Mouse (Mus musculus) spleen, adult 2 months (tissue): ENCODE measurements around the gene Rerg. TPM values are rescaled to one million over a fixed set of nuclear protein-coding genes. Genes with fewer than 3 reads are reported as not detected.

Experiments used
- DNase-seq, 2 experiments: peaks; one replicate each; pipeline versions ENCODE4 v3.0.0 to v3.0.0-alpha.2; 2012 to 2021; ENCODE audit warnings: low spot score in 2 of 2, low read depth in 1 of 2
- H3K27ac ChIP-seq: fragments of 200-500 bp; 2 replicates; pipeline ENCODE4 v1.5.1; 2012; ENCODE audit warnings: low read length, inconsistent platforms; ENCODE audit not compliant: insufficient read depth
- H3K27me3 ChIP-seq: fragments of 200-500 bp; 2 replicates; pipeline ENCODE4 v1.6.1; 2012; ENCODE audit warnings: mild to moderate bottlenecking, moderate library complexity, low read length, inconsistent platforms; ENCODE audit not compliant: control insufficient read depth, insufficient read depth
- H3K36me3 ChIP-seq: fragments of 200-500 bp; 2 replicates; pipeline ENCODE4 v1.6.1; 2012; ENCODE audit warnings: mild to moderate bottlenecking, low read length, inconsistent platforms; ENCODE audit not compliant: control insufficient read depth, insufficient read depth
- H3K4me1 ChIP-seq: fragments of 200-500 bp; 2 replicates; pipeline ENCODE4 v1.6.1; 2011; ENCODE audit warnings: inconsistent platforms; ENCODE audit not compliant: control insufficient read depth, insufficient read depth, insufficient read length
- H3K4me3 ChIP-seq: fragments of 200-500 bp; 2 replicates; pipeline ENCODE4 v1.5.1; 2011; ENCODE audit warnings: mild to moderate bottlenecking, inconsistent platforms; ENCODE audit not compliant: insufficient read depth, insufficient read length; ENCODE audit errors: extremely low read depth
- CTCF ChIP-seq: fragments of 200-500 bp; IDR thresholded peaks from 2 replicates; pipeline ENCODE4 v1.5.1; 2011; ENCODE audit warnings: mild to moderate bottlenecking, inconsistent platforms; ENCODE audit not compliant: insufficient read depth, insufficient read length, insufficient replicate concordance; ENCODE audit errors: extremely low read depth
- POLR2A ChIP-seq: fragments of 200-500 bp; IDR thresholded peaks from 2 replicates; pipeline ENCODE4 v1.6.1; 2011; ENCODE audit warnings: low read depth, low read length, inconsistent platforms
- WGBS: fragments of 180-500 bp; shearing (Covaris S2); methylation state at CpG from one replicate; pipeline ENCODE4 v1.1.7; 2018; 5-methylcytosine and 5-hydroxymethylcytosine counted together
- polyA plus RNA-seq: library from polyadenylated mRNA; depleted of rRNA; stranded (reverse); fragments of >200 nt; gene quantifications from 2 replicates; pipeline ENCODE4 v1.2.3, GENCODE M21; 2012; rRNA removed

The Rerg gene
- polyA plus RNA-seq, 1 experiment, result 0.07 TPM

- Histone ChIP-seq H3K27me3 (no peaks in the 10 kb centered on the region), H3K27ac (no peak overlapping the region), H3K4me1 (peaks cover 2% of the 10 kb centered on the region; the same call in 1 of the 2 replicates), H3K4me3 (no peak overlapping the region), H3K36me3 (no peaks in the 10 kb centered on the region)
- no peak for DNase-seq
- WGBS, result 72% methylated on average over 7 of the region's 7 CpGs
- no peak for TF ChIP-seq POLR2A
- TF ChIP-seq CTCF, result no peak
Measured at GRCm38 (mm10) chr6:137017216-137017973, 152.9 kb downstream of the Rerg start.

- Histone ChIP-seq H3K27ac (no peak overlapping the region), H3K4me1 (peaks cover 2% of the 10 kb centered on the region; the same call in 1 of the 2 replicates), H3K27me3 (no peaks in the 10 kb centered on the region), H3K36me3 (no peaks in the 10 kb centered on the region), H3K4me3 (no peak overlapping the region)
- DNase-seq, result no peak
- TF ChIP-seq POLR2A (no peak), CTCF (no peak)
- 89% methylated on average over 6 of the region's 6 CpGs for WGBS
Measured at GRCm38 (mm10) chr6:137014346-137014745, 156.0 kb downstream of the Rerg start.

GRCm38 (mm10) chr6:137011187-137011586, 159.1 kb downstream of the Rerg start:
- 24% methylated on average over 5 of the region's 5 CpGs for WGBS
- Histone ChIP-seq H3K27ac (no peak overlapping the region), H3K4me1 (no peaks in the 10 kb centered on the region; the same call in 1 of the 2 replicates), H3K4me3 (no peak overlapping the region), H3K27me3 (no peaks in the 10 kb centered on the region), H3K36me3 (no peaks in the 10 kb centered on the region)
- peak in 1 of 2 experiments; percentile 22 for DNase-seq
- no peak for TF ChIP-seq POLR2A
- TF ChIP-seq CTCF, result no peak

Other genes starting within 250 kb of the Rerg start
- gene Erp27, start 248.3 kb downstream of the Rerg start, polyA plus RNA-seq, result 10.5 and 16.2 TPM in 2 replicates
- gene Pde6h, start 246.7 kb downstream of the Rerg start, polyA plus RNA-seq, result 0.01 TPM in 1 of 2 replicates, not detected in the other
- 361 and 386 TPM in 2 replicates for gene Arhgdib, start 228.6 kb downstream of the Rerg start, polyA plus RNA-seq
- gene Ptpro, start 81.8 kb upstream of the Rerg start, polyA plus RNA-seq, result 3.1 and 6.5 TPM in 2 replicates